Mouse (Mus musculus) ES-Bruce4 (cell line): ENCODE results near the gene Dmwd. TPM values are rescaled to one million over a fixed set of nuclear protein-coding genes. Genes with fewer than 3 reads are reported as not detected.
A peak's percentile ranks its signal among the peaks of the same experiment; 100 is the strongest.

ENCODE experiments used
- H3K27ac ChIP-seq: 2 replicates; pipeline ENCODE4 v1.5.1; 2012; ENCODE audit warnings: low read length, inconsistent platforms; ENCODE audit not compliant: insufficient read depth
- H3K27me3 ChIP-seq: 2 replicates; pipeline ENCODE4 v1.6.1; 2012; ENCODE audit warnings: mild to moderate bottlenecking, low read length, inconsistent platforms; ENCODE audit not compliant: control insufficient read depth, poor library complexity, insufficient read depth, severe bottlenecking
- H3K36me3 ChIP-seq: 2 replicates; pipeline ENCODE4 v1.6.1; 2012; ENCODE audit warnings: inconsistent platforms, mild to moderate bottlenecking, low read length, moderate library complexity; ENCODE audit not compliant: control insufficient read depth, poor library complexity, insufficient read depth, severe bottlenecking
- H3K4me1 ChIP-seq: one replicate; pipeline ENCODE4 v1.8.1; 2011; ENCODE audit warnings: low read length; ENCODE audit not compliant: control insufficient read depth, insufficient read depth
- H3K4me3 ChIP-seq: 2 replicates; pipeline ENCODE4 v1.5.1; 2011; ENCODE audit warnings: low read depth, mild to moderate bottlenecking, low read length
- H3K9ac ChIP-seq: 2 replicates; pipeline ENCODE4 v1.6.1; 2012; ENCODE audit warnings: low read depth, mild to moderate bottlenecking, inconsistent platforms; ENCODE audit not compliant: poor library complexity, severe bottlenecking
- H3K9me3 ChIP-seq: replicated peaks from 2 replicates; pipeline ENCODE4 v1.6.1; 2012; ENCODE audit warnings: mild to moderate bottlenecking, low read length, inconsistent platforms; ENCODE audit not compliant: control insufficient read depth, poor library complexity, insufficient read depth, severe bottlenecking
- CTCF ChIP-seq: IDR thresholded peaks from one replicate; pipeline ENCODE4 v1.8.1; 2011; ENCODE audit warnings: low read depth, low read length
- EP300 ChIP-seq: IDR thresholded peaks from 2 replicates; pipeline ENCODE4 v1.6.1; 2011; ENCODE audit warnings: low read depth, low read length; ENCODE audit not compliant: insufficient read depth
- POLR2A ChIP-seq: IDR thresholded peaks from one replicate; pipeline ENCODE4 v1.8.1; 2011; ENCODE audit warnings: low read length; ENCODE audit not compliant: insufficient read depth
- polyA plus RNA-seq: library from polyadenylated mRNA; stranded (reverse); fragments of >200 nt; gene quantifications from 2 replicates; pipeline ENCODE4 v1.2.4, GENCODE M21; 2011; ENCODE audit warnings: low read depth; ENCODE audit not compliant: missing spikeins, insufficient read depth, insufficient read length

The Dmwd gene
- polyA plus RNA-seq, 1 experiment = 45.1 TPM

- H3K9me3 ChIP-seq = no peaks in the 10 kb centered on the region
- H3K9ac ChIP-seq = no peak overlapping the region
- no peaks in the 10 kb centered on the region for H3K27me3 ChIP-seq
- no peaks in the 10 kb centered on the region for H3K36me3 ChIP-seq
- H3K4me3 ChIP-seq = no peak overlapping the region
- TF ChIP-seq POLR2A (no peak), CTCF (no peak), EP300 (no peak)
- H3K27ac ChIP-seq = no peak overlapping the region
- no peaks in the 10 kb centered on the region for H3K4me1 ChIP-seq
Measured at GRCm38 (mm10) chr7:19124713-19125112, 48.7 kb downstream of the Dmwd start.

GRCm38 (mm10) chr7:19127744-19128143 lies 51.7 kb downstream of the Dmwd start:
- Histone ChIP-seq H3K9ac (no peak overlapping the region), H3K4me3 (no peak overlapping the region), H3K36me3 (no peaks in the 10 kb centered on the region), H3K9me3 (no peaks in the 10 kb centered on the region), H3K27me3 (no peaks in the 10 kb centered on the region), H3K27ac (no peak overlapping the region), H3K4me1 (no peaks in the 10 kb centered on the region)
- no peak for TF ChIP-seq POLR2A
- no peak for TF ChIP-seq CTCF
- no peak for TF ChIP-seq EP300

DNA sequence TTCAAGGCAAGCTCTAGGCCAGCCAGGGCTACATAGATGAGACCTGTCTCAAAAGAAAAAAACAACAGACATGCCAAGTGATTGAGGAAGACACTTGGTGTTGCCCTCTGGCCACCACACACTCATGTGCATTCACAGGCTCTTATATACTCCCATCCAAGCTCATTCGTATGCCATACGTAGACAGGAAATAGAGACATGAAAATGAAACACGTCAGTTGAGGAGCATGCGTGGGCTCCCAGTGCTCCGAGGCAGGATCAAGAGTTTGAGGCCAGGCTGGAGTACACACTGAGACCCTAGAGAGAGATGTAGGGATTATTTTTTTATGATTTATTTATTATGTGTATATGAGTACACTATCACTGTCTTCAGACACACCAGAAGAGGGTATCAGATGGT lies 53.4 kb downstream of the Dmwd start:
- H3K4me1 ChIP-seq = no peaks in the 10 kb centered on the region
- H3K9me3 ChIP-seq = no peaks in the 10 kb centered on the region
- H3K9ac ChIP-seq = no peak overlapping the region
- H3K36me3 ChIP-seq = no peaks in the 10 kb centered on the region
- H3K27ac ChIP-seq = no peak overlapping the region
- no peak for TF ChIP-seq EP300
- TF ChIP-seq CTCF = no peak
- TF ChIP-seq POLR2A = no peak
- H3K4me3 ChIP-seq = no peak overlapping the region
- no peaks in the 10 kb centered on the region for H3K27me3 ChIP-seq

DNA sequence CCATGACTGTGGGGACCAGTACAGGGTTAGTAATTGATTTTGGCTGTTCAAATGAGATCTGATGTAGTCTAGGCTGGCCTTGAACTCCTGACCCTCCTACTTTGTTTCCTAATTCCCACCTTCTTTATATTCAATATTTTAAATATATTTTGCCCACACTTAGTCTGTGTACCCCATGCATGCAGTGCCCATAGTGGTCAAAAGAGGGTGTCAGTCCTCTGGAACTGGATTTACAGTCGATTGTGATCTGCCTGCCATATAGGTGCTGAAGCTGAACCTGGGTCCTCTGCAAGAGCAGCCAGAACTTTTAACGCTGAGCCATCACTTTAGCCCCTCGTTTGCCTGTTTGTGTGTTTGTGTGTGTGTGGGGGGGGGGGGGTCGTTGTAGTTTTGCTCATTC lies 54.6 kb downstream of the Dmwd start:
- Histone ChIP-seq H3K4me3 (no peak overlapping the region), H3K27ac (peak overlapping the region; percentile 58; the same call in 1 of the 2 replicates), H3K9me3 (no peaks in the 10 kb centered on the region), H3K9ac (peak overlapping the region; percentile 27; the same call in 1 of the 2 replicates), H3K4me1 (no peaks in the 10 kb centered on the region), H3K36me3 (no peaks in the 10 kb centered on the region), H3K27me3 (no peaks in the 10 kb centered on the region)
- no peak for TF ChIP-seq POLR2A

- H3K27ac ChIP-seq = peak overlapping the region; percentile 58
Measured at GRCm38 (mm10) chr7:19131324-19131848, 55.4 kb downstream of the Dmwd start.

More at GRCm38 (mm10) chr7:19131324-19131848, 55.4 kb downstream of the Dmwd start:
- H3K27me3 ChIP-seq = no peaks in the 10 kb centered on the region
- no peaks in the 10 kb centered on the region for H3K36me3 ChIP-seq
- H3K4me3 ChIP-seq = peak overlapping the region; percentile 22
- peak; percentile 65 for TF ChIP-seq CTCF
- no peak for TF ChIP-seq POLR2A
- TF ChIP-seq EP300 = no peak
- H3K9ac ChIP-seq = peak overlapping the region; percentile 27; the same call in 1 of the 2 replicates
- H3K4me1 ChIP-seq = no peaks in the 10 kb centered on the region
- no peaks in the 10 kb centered on the region for H3K9me3 ChIP-seq

Other genes starting within 250 kb of the Dmwd start
- gene Mill2, start 236.3 kb upstream of the Dmwd start, polyA plus RNA-seq = 0.35 and 1.1 TPM in 2 replicates
- gene Pglyrp1, start 204.9 kb upstream of the Dmwd start, polyA plus RNA-seq = 1.8 and 3.1 TPM in 2 replicates
- gene Ccdc61, start 165.8 kb upstream of the Dmwd start, polyA plus RNA-seq = 36.4 and 39.9 TPM in 2 replicates
- 7.5 TPM in 2 replicates for gene Nova2, start 150.3 kb upstream of the Dmwd start, polyA plus RNA-seq
- gene Nanos2, start 88.8 kb upstream of the Dmwd start, polyA plus RNA-seq = not detected in 2 replicates
- 4.0 and 5.5 TPM in 2 replicates for gene Mypop, start 85.0 kb upstream of the Dmwd start, polyA plus RNA-seq
- 16.2 and 20.9 TPM in 2 replicates for gene Irf2bp1, start 72.2 kb upstream of the Dmwd start, polyA plus RNA-seq
- gene Foxa3, start 52.7 kb upstream of the Dmwd start, polyA plus RNA-seq = 2.5 and 2.6 TPM in 2 replicates
- 102 and 119 TPM in 2 replicates for gene Sympk, start 51.9 kb upstream of the Dmwd start, polyA plus RNA-seq
- not detected in 2 replicates for gene Rsph6a, start 21.5 kb upstream of the Dmwd start, polyA plus RNA-seq
- 12.8 and 19.5 TPM in 2 replicates for gene Dmpk, start 7.6 kb downstream of the Dmwd start, polyA plus RNA-seq
- gene Six5, start 18.4 kb downstream of the Dmwd start, polyA plus RNA-seq = 2.7 and 3.8 TPM in 2 replicates
- 0.43 and 0.46 TPM in 2 replicates for gene Gm4969, start 42.1 kb downstream of the Dmwd start, polyA plus RNA-seq
- 4.1 and 4.3 TPM in 2 replicates for gene Fbxo46, start 43.6 kb downstream of the Dmwd start, polyA plus RNA-seq
- gene Qpctl, start 73.1 kb downstream of the Dmwd start, polyA plus RNA-seq = 4.1 and 4.6 TPM in 2 replicates
- 92.9 and 94.6 TPM in 2 replicates for gene Snrpd2, start 73.5 kb downstream of the Dmwd start, polyA plus RNA-seq
- 1.9 and 3.5 TPM in 2 replicates for gene Gipr, start 89.9 kb downstream of the Dmwd start, polyA plus RNA-seq
- gene Eml2, start 100.2 kb downstream of the Dmwd start, polyA plus RNA-seq = 63.3 and 64.4 TPM in 2 replicates
- gene Gpr4, start 136.3 kb downstream of the Dmwd start, polyA plus RNA-seq = 3.3 and 5.1 TPM in 2 replicates
- 22.3 and 24.8 TPM in 2 replicates for gene Opa3, start 152.1 kb downstream of the Dmwd start, polyA plus RNA-seq
- gene Vasp, start 195.6 kb downstream of the Dmwd start, polyA plus RNA-seq = 75.7 and 90.0 TPM in 2 replicates
- gene Ppm1n, start 203.8 kb downstream of the Dmwd start, polyA plus RNA-seq = 5.7 and 6.1 TPM in 2 replicates
- 14.3 and 15.3 TPM in 2 replicates for gene Rtn2, start 206.4 kb downstream of the Dmwd start, polyA plus RNA-seq
- gene Fosb, start 233.8 kb downstream of the Dmwd start, polyA plus RNA-seq = 0.68 and 1.1 TPM in 2 replicates